Comparison of ENCODE assay signal across 32 mouse cellular contexts in genomic region chr6:24650719-24651118, GRCm38 (mm10). TPM values are rescaled to one million over a fixed set of nuclear protein-coding genes. Genes with fewer than 3 reads are reported as not detected.
A peak's percentile ranks its signal among the peaks of the same experiment; 100 is the strongest.
DNase-seq lines count a peak whose midpoint lies in the region; ATAC-seq and TF ChIP-seq lines count a peak whose summit lies in the region.
"Had no signal": no experiment of that assay in that cellular context is flagged by ENCODE, and none has a peak within 500 bp of the region (broad histone marks: within the 10 kb centered on the region; RNA-seq: fewer than 3 reads in every experiment).

No protein-coding gene starts in this region.

- no peak for ATAC-seq in CD4-positive, CD25-positive, alpha-beta regulatory T cell, adult 4 months
- ATAC-seq: activated CD4-positive, CD25-positive, alpha-beta regulatory T cell, adult 4 months; forebrain, embryonic 13.5 days; hindbrain, postnatal 0 days; intestine, postnatal 0 days had no signal

- intact Hi-C loops in gastrocnemius, adult 2 months (cut with DNase I) = no loop called here
- intact Hi-C loops in left cerebral cortex, postnatal 25 days (cut with DNase I) = no loop called here

- no peak for TF ChIP-seq CTCF in gastrocnemius, adult 2 months (IDR thresholded peaks at IDR 0.05)

- peak overlapping the region; percentile 17; the same call in 1 of the 2 replicates for H3K27ac ChIP-seq in gastrocnemius, adult 2 months
- H3K27ac ChIP-seq: embryonic facial prominence, embryonic 12.5 days; forebrain, embryonic 13.5 days; hindbrain, embryonic 10.5 days; hindbrain, postnatal 0 days; limb, embryonic 15.5 days; liver, embryonic 14.5 days; midbrain, embryonic 10.5 days had no signal

- H3K4me3 ChIP-seq in gastrocnemius, adult 2 months = no peak overlapping the region
- H3K4me3 ChIP-seq: embryonic facial prominence, embryonic 12.5 days; erythroblast, embryonic 14.5 days; forebrain, embryonic 13.5 days; hindbrain, embryonic 10.5 days; limb, embryonic 15.5 days; midbrain, embryonic 10.5 days had no signal

- DNase-seq in gastrocnemius, adult 2 months = no peak
- no peak for DNase-seq in gastrocnemius, postnatal 4 days (ENCODE audit: low spot score in 2 of 2)
- DNase-seq in lung, postnatal 36 days = peak; percentile 30
- DNase-seq in lung, postnatal 25 days (ENCODE audit: low spot score) = no peak
- peak; percentile 56 for DNase-seq in fat pad, adult 2 months (ENCODE audit: extremely low read depth, low read depth, low spot score)
- peak; percentile 44 to 77 for DNase-seq in left cerebral cortex, postnatal 25 days (ENCODE audit: low spot score in 2 of 2)
- DNase-seq: adrenal gland, adult 8-10 months; B cell, adult 2 months; cerebellum, adult 18-20 months; cerebellum, postnatal 14 days; heart, postnatal 10 days; lung, embryonic 14.5 days; spleen, adult 18-20 months; thymus, adult 18-20 months; thymus, postnatal 36 days had no signal

RNA-seq across cellular contexts. Expression of gene Wasl, which starts 14.1 kb away (rescaled TPM):
- total RNA-seq in gastrocnemius, adult 2 months (2021) = 10 to 100 TPM; 15.3 to 18.1 TPM
- 10 to 100 TPM; 33.1 to 38.7 TPM for total RNA-seq in gastrocnemius, postnatal 4 days (2021)
- 100 to 1,000 TPM; 108 to 126 TPM for total RNA-seq in left cerebral cortex, postnatal 25 days (2021)
- 10 to 100 TPM; 11.3 to 15.0 TPM for polyA plus RNA-seq in CD4-positive, CD25-positive, alpha-beta regulatory T cell, adult 4 months (2017; shearing (Covaris generic))

RNA-seq across cellular contexts. Expression of gene Lmod2, which starts 53.2 kb away (rescaled TPM):
- total RNA-seq in gastrocnemius, adult 2 months (2021) = 100 to 1,000 TPM; 105 to 286 TPM
- 100 to 1,000 TPM; 105 to 205 TPM for total RNA-seq in gastrocnemius, postnatal 4 days (2021)
- total RNA-seq in left cerebral cortex, postnatal 25 days (2021) = not detected
- polyA plus RNA-seq in CD4-positive, CD25-positive, alpha-beta regulatory T cell, adult 4 months (2017; shearing (Covaris generic)) = not detected
- total RNA-seq: hindbrain, postnatal 0 days; layer of hippocampus, postnatal 14 days; left cerebral cortex, postnatal 36 days; MEL; midbrain, postnatal 0 days had no signal
- polyA plus RNA-seq: activated CD4-positive, CD25-positive, alpha-beta regulatory T cell, adult 4 months; erythroblast, embryonic 14.5 days; forebrain, embryonic 13.5 days; hindbrain, embryonic 10.5 days; hindbrain, postnatal 0 days; intestine, postnatal 0 days; large intestine, adult 2 months; midbrain, postnatal 0 days; neural tube, embryonic 14.5 days had no signal

Comparison
In these comparisons a context has a peak if more than half of its experiments do, and no peak if none do; other contexts are left out.
1. DNase-seq: peak in lung, postnatal 36 days (single experiment), fat pad, adult 2 months (single experiment) and left cerebral cortex, postnatal 25 days (2 of 2); none in gastrocnemius, adult 2 months (single experiment), gastrocnemius, postnatal 4 days (0 of 2) and lung, postnatal 25 days (single experiment).
2. RNA of gene Lmod2, which starts 53.2 kb away (total RNA-seq): 105 to 286 TPM in gastrocnemius, adult 2 months and 105 to 205 TPM in gastrocnemius, postnatal 4 days; not detected in left cerebral cortex, postnatal 25 days; every median in the first group is over 100 times any median in the second.